Mouse (Mus musculus) lung, embryonic 15.5 days (tissue): Measurements from ENCODE around the gene Tk1. TPM values are rescaled to one million over a fixed set of nuclear protein-coding genes. Genes with fewer than 3 reads are reported as not detected.

Experiments
- ATAC-seq: fragments of 200-750 bp; cut with Nextera tagmentation; 2 replicates; pipeline ENCODE4 v1.8.0; 2017; ENCODE audit warnings: moderate number of reproducible peaks, borderline replicate concordance; ENCODE audit not compliant: low FRiP score, low TSS enrichment; ENCODE audit errors: extremely low read depth
- H3K27ac ChIP-seq: fragments of 300-500 bp; sonication (generic); 2 replicates; pipeline ENCODE4 v1.5.1; 2015; ENCODE audit warnings: moderate library complexity, mild to moderate bottlenecking, inconsistent platforms
- H3K27me3 ChIP-seq: fragments of 300-500 bp; sonication (generic); 2 replicates; pipeline ENCODE4 v1.6.1; 2015; ENCODE audit warnings: inconsistent platforms
- H3K36me3 ChIP-seq: fragments of 300-500 bp; sonication (generic); 2 replicates; pipeline ENCODE4 v1.6.1; 2015; ENCODE audit warnings: inconsistent platforms
- H3K4me1 ChIP-seq: fragments of 300-500 bp; sonication (generic); 2 replicates; pipeline ENCODE4 v1.6.1; 2015; ENCODE audit warnings: inconsistent platforms
- H3K4me2 ChIP-seq: fragments of 300-500 bp; sonication (generic); 2 replicates; pipeline ENCODE4 v1.6.1; 2015; ENCODE audit warnings: inconsistent platforms, mild to moderate bottlenecking, moderate library complexity
- H3K4me3 ChIP-seq: fragments of 300-500 bp; sonication (generic); 2 replicates; pipeline ENCODE4 v1.5.1; 2015; ENCODE audit warnings: mild to moderate bottlenecking, inconsistent platforms
- H3K9ac ChIP-seq: fragments of 300-500 bp; sonication (generic); 2 replicates; pipeline ENCODE4 v1.6.1; 2015; ENCODE audit warnings: inconsistent platforms
- H3K9me3 ChIP-seq: fragments of 300-500 bp; sonication (generic); 2 replicates; pipeline ENCODE4 v1.6.1; 2016; ENCODE audit warnings: inconsistent platforms
- WGBS: fragments of 180-500 bp; shearing (Covaris S2); methylation state at CpG from one replicate; pipeline ENCODE4 v1.1.7; 2015; 5-methylcytosine and 5-hydroxymethylcytosine counted together
- polyA plus RNA-seq: library from polyadenylated mRNA; unstranded; fragments of >200 nt; fragmentation: Nextera tagmentation; extraction: Ambion mirVana; gene quantifications from 2 replicates; pipeline ENCODE4 v1.2.1, GENCODE M21; 2015

Gene Tk1
- polyA plus RNA-seq, 1 experiment from 2014 or later, result 145 TPM

GRCm38 (mm10) chr11:117774925-117775324, 51.0 kb downstream of the Tk1 start:
- no peaks in the 10 kb centered on the region for H3K9me3 ChIP-seq
- ATAC-seq, result no peak
- 88% methylated on average over 10 of the region's 10 CpGs for WGBS
- no peak overlapping the region for H3K4me3 ChIP-seq
- H3K9ac ChIP-seq, result no peak overlapping the region
- peaks cover 20% of the 10 kb centered on the region for H3K4me1 ChIP-seq
- H3K27ac ChIP-seq, result no peak overlapping the region
- no peaks in the 10 kb centered on the region for H3K36me3 ChIP-seq
- no peaks in the 10 kb centered on the region for H3K27me3 ChIP-seq
- H3K4me2 ChIP-seq, result no peak overlapping the region

DNA sequence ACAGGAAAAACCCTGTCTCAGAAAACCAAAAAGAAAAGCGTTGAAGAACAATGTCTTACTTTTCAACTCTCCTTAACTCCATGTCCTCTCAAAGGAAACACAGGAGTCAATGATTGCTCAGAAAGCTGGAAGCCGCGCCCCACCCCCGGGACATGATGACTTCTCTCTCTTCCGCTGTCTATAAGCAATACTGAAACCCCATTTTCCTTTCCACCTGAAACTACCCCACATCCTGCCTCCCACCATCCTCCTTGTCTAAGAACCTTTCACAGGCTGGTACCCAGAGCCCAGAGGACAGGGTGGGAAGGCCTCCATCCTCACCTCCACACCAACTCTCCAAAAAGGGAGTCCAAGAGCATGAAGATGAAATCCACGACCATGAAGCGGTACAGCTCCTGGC, 53.5 kb downstream of the Tk1 start:
- no peak for ATAC-seq
- H3K4me2 ChIP-seq, result no peak overlapping the region
- H3K27ac ChIP-seq, result no peak overlapping the region
- H3K9ac ChIP-seq, result no peak overlapping the region
- WGBS, result 88% methylated on average over 7 of the region's 7 CpGs
- no peaks in the 10 kb centered on the region for H3K9me3 ChIP-seq
- H3K4me1 ChIP-seq, result peaks cover 15% of the 10 kb centered on the region
- no peak overlapping the region for H3K4me3 ChIP-seq
- no peaks in the 10 kb centered on the region for H3K36me3 ChIP-seq
- H3K27me3 ChIP-seq, result no peaks in the 10 kb centered on the region

GRCm38 (mm10) chr11:117770407-117770806, 55.5 kb downstream of the Tk1 start:
- Histone ChIP-seq H3K27me3 (no peaks in the 10 kb centered on the region), H3K27ac (no peak overlapping the region), H3K36me3 (no peaks in the 10 kb centered on the region), H3K4me3 (no peak overlapping the region), H3K9ac (no peak overlapping the region), H3K9me3 (no peaks in the 10 kb centered on the region), H3K4me2 (no peak overlapping the region), H3K4me1 (peaks cover 13% of the 10 kb centered on the region)
- no peak for ATAC-seq
- WGBS, result 75% methylated on average over 10 of the region's 10 CpGs

- Histone ChIP-seq H3K9ac (no peak overlapping the region), H3K9me3 (no peaks in the 10 kb centered on the region), H3K27ac (0 out of 2 replicates have a peak overlapping the region, but pooled peaks have one; percentile 9), H3K27me3 (no peaks in the 10 kb centered on the region), H3K4me1 (peaks cover 13% of the 10 kb centered on the region), H3K36me3 (peaks cover 5% of the 10 kb centered on the region), H3K4me3 (no peak overlapping the region), H3K4me2 (no peak overlapping the region)
- ATAC-seq, result no peak
- WGBS, result 69% methylated on average over 7 of the region's 7 CpGs
Measured at GRCm38 (mm10) chr11:117769683-117770047, 56.2 kb downstream of the Tk1 start.

DNA sequence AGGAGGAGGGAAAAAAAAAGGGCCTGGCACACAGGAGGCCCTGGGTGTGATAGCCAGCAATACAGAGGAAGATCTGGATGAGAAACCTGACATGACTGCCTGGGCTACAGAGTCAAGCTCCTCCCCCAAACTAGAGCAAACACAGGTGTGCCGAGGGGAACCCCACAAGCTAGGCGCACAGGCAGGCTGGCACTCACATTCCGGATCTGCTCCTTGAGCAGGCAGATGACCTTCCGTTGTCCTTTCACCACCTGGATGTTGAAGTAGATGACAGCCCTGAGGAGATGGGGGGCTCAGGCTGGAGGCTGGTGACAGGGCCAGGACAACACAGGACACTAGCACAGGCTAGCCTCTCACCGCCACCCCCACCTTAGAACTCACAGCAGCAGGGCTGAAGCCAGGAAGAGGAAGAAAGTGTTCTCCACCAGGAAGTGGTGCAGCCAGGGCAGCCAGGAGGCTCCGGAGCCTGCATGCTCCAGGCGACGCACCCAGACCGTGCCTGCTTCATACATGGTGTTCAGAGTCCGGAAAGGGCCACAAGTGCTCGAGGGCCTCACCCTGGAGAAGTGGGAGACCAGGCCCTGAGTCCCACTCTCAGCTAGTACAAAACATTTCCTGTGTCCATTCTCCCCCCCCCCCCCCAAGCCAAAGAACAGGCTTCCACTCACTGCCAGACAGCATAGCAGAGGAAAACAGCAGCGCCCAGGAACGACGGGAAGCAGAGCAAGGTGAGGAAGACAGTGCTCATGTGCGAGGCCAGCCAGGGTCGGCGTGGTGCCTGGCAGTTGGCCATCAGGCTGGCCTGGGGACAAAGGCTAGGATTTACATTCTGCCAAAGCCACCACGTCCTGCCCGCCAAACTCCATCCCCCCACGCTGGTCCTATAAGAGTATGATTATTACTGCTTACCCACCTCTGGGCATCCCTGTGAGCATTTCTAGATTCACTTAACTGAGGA, 56.9 kb downstream of the Tk1 start:
- ATAC-seq, result no peak
- peak overlapping the region; percentile 9; the same call in 1 of the 2 replicates for H3K27ac ChIP-seq
- no peaks in the 10 kb centered on the region for H3K27me3 ChIP-seq
- no peak overlapping the region for H3K9ac ChIP-seq
- H3K4me3 ChIP-seq, result no peak overlapping the region
- H3K4me1 ChIP-seq, result peaks cover 13% of the 10 kb centered on the region
- H3K36me3 ChIP-seq, result peaks cover 10% of the 10 kb centered on the region
- 57% methylated on average over 20 of the region's 20 CpGs for WGBS
- no peaks in the 10 kb centered on the region for H3K9me3 ChIP-seq
- H3K4me2 ChIP-seq, result no peak overlapping the region

DNA sequence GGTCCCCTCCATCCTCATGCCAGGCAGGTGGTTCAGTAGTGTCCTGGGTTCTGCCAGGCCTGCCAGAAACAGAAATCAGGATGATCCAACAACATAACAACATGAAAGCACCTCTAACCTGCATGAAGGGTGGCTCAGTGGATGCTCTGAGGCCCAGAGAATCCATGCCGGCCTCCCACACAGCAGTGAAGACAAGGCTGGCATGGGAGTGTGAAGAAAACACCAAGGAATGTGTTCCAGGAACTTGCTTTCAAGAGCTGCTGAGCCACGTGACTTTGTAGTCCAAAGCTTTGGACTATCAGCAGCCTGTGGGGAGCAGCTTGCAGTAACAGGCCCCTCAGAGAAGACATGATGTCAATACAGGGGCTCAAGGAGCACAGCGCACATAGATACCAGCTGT, 59.6 kb downstream of the Tk1 start:
- Histone ChIP-seq H3K9ac (no peak overlapping the region), H3K36me3 (peaks cover 23% of the 10 kb centered on the region), H3K27me3 (no peaks in the 10 kb centered on the region), H3K4me3 (no peak overlapping the region), H3K9me3 (no peaks in the 10 kb centered on the region), H3K27ac (no peak overlapping the region), H3K4me1 (peaks cover 13% of the 10 kb centered on the region), H3K4me2 (no peak overlapping the region)
- 75% methylated on average over 3 of the region's 3 CpGs for WGBS
- no peak for ATAC-seq

Other genes starting within 250 kb of the Tk1 start
- 9.0 and 10.7 TPM in 2 replicates for gene Tnrc6c, start 171.8 kb downstream of the Tk1 start, polyA plus RNA-seq
- gene Tmc8, start 44.0 kb downstream of the Tk1 start, polyA plus RNA-seq, result 3.0 and 3.2 TPM in 2 replicates
- 24.2 and 24.7 TPM in 2 replicates for gene Tmc6, start 43.9 kb downstream of the Tk1 start, polyA plus RNA-seq
- gene 6030468B19Rik, start 28.4 kb downstream of the Tk1 start, polyA plus RNA-seq, result 0.32 and 0.74 TPM in 2 replicates
- gene Gm20708, start 16.4 kb downstream of the Tk1 start, polyA plus RNA-seq, result 0.24 TPM in 1 of 2 replicates, not detected in the other
- gene Syngr2, start 16.4 kb downstream of the Tk1 start, polyA plus RNA-seq, result 63.3 and 73.7 TPM in 2 replicates
- gene Afmid, start 168 bp downstream of the Tk1 start, polyA plus RNA-seq, result 3.8 and 5.3 TPM in 2 replicates
- 352 and 368 TPM in 2 replicates for gene Birc5, start 23.2 kb upstream of the Tk1 start, polyA plus RNA-seq
- not detected in 2 replicates for gene Tmem235, start 34.7 kb upstream of the Tk1 start, polyA plus RNA-seq
- gene Tha1, start 47.4 kb upstream of the Tk1 start, polyA plus RNA-seq, result 5.0 and 5.4 TPM in 2 replicates
- gene Socs3, start 144.0 kb upstream of the Tk1 start, polyA plus RNA-seq, result 12.7 and 13.5 TPM in 2 replicates
- 37.7 and 42.2 TPM in 2 replicates for gene Pgs1, start 160.2 kb upstream of the Tk1 start, polyA plus RNA-seq